ENCODE assay signal across 8 mouse cellular contexts in genomic region chr10:110927491-110927890, GRCm38 (mm10). TPM values are rescaled to one million over a fixed set of nuclear protein-coding genes. Genes with fewer than 3 reads are reported as not detected.
DNase-seq lines count a peak whose midpoint lies in the region; ATAC-seq lines count a peak whose summit lies in the region.
"Had no signal": no experiment of that assay in that cellular context is flagged by ENCODE, and none has a peak within 500 bp of the region (broad histone marks: within the 10 kb centered on the region; RNA-seq: fewer than 3 reads in every experiment).

No protein-coding gene starts in this region.

- no peak for ATAC-seq in limb, embryonic 12.5 days (ENCODE audit: insufficient number of reproducible peaks, insufficient read depth, low FRiP score, low TSS enrichment, low read depth)
- no peak for ATAC-seq in CD4-positive, CD25-positive, alpha-beta regulatory T cell, adult 4 months

- H3K27me3 ChIP-seq in limb, embryonic 12.5 days = no peaks in the 10 kb centered on the region
- no peaks in the 10 kb centered on the region for H3K27me3 ChIP-seq in limb, embryonic 10.5 days (ENCODE audit: low read depth, poor library complexity, severe bottlenecking)
- H3K27me3 ChIP-seq: megakaryocyte, embryonic 14.5 days had no signal

- intact Hi-C loops in gastrocnemius, postnatal 14 days (cut with DNase I; ENCODE audit: low total_unique reads) = no loop called here

- no peaks in the 10 kb centered on the region for H3K9me3 ChIP-seq in limb, embryonic 12.5 days
- no peaks in the 10 kb centered on the region for H3K9me3 ChIP-seq in limb, embryonic 10.5 days (replicated peaks)
- H3K9me3 ChIP-seq: megakaryocyte, embryonic 14.5 days had no signal

- H3K9ac ChIP-seq in limb, embryonic 12.5 days (replicated peaks) = no peak overlapping the region; the same call in 1 of the 2 replicates

- WGBS in limb, embryonic 12.5 days = 52% methylated on average over 11 of the region's 11 CpGs
- 65% methylated on average over 11 of the region's 11 CpGs for WGBS in limb, embryonic 10.5 days

- peaks cover 83% of the 10 kb centered on the region for H3K4me1 ChIP-seq in limb, embryonic 12.5 days (replicated peaks)
- H3K4me1 ChIP-seq in limb, embryonic 10.5 days = peaks cover 45% of the 10 kb centered on the region

- 0 out of 2 replicates have a peak overlapping the region, but pooled peaks have one; percentile 3 for H3K4me2 ChIP-seq in limb, embryonic 12.5 days

- no peak overlapping the region for H3K4me3 ChIP-seq in limb, embryonic 12.5 days (replicated peaks)
- no peak overlapping the region for H3K4me3 ChIP-seq in limb, embryonic 10.5 days
- H3K4me3 ChIP-seq: megakaryocyte, embryonic 14.5 days had no signal

- peaks cover 20% of the 10 kb centered on the region for H3K36me3 ChIP-seq in limb, embryonic 12.5 days
- peaks cover 16% of the 10 kb centered on the region for H3K36me3 ChIP-seq in limb, embryonic 10.5 days

- no peak for DNase-seq in limb, embryonic 10.5 days (ENCODE audit: low spot score)
- peak; percentile 37 for DNase-seq in cerebellum, adult 11 months
- DNase-seq in gastrocnemius, postnatal 14 days = peak; percentile 43
- peak; percentile 58 for DNase-seq in lung, postnatal 10 days
- DNase-seq in natural killer cell, adult 2 months (ENCODE audit: low spot score in 2 of 2) = no peak

- H3K27ac ChIP-seq in limb, embryonic 12.5 days = peak overlapping the region; percentile 4
- no peak overlapping the region for H3K27ac ChIP-seq in limb, embryonic 10.5 days

RNA-seq across cellular contexts. Expression of gene Csrp2, which starts 7.9 kb away (rescaled TPM):
- 182 and 188 TPM in 2 replicates for polyA plus RNA-seq in limb, embryonic 12.5 days (2016; fragmentation: Nextera tagmentation; extraction: Ambion mirVana)
- polyA plus RNA-seq in limb, embryonic 10.5 days (2016; fragmentation: Nextera tagmentation; extraction: Ambion mirVana) = 179 and 195 TPM in 2 replicates
- 10 to 100 TPM; 28.1 to 28.6 TPM for total RNA-seq in gastrocnemius, postnatal 14 days (2021)
- polyA plus RNA-seq in CD4-positive, CD25-positive, alpha-beta regulatory T cell, adult 4 months (2017; shearing (Covaris generic)) = 1 to 10 TPM; 3.1 to 7.4 TPM

Comparison
In these comparisons a context has a peak if more than half of its experiments do, and no peak if none do; other contexts are left out.
1. DNase-seq: peak in cerebellum, adult 11 months (single experiment), gastrocnemius, postnatal 14 days (single experiment) and lung, postnatal 10 days (single experiment); none in limb, embryonic 10.5 days (single experiment) and natural killer cell, adult 2 months (0 of 2).
2. RNA of gene Csrp2, which starts 7.9 kb away (polyA plus RNA-seq): 182 to 188 TPM in limb, embryonic 12.5 days and 179 to 195 TPM in limb, embryonic 10.5 days; 3.1 to 7.4 TPM in CD4-positive, CD25-positive, alpha-beta regulatory T cell, adult 4 months; every median in the first group is over 10 times any median in the second.